Mouse (Mus musculus): ENCODE measurements around the gene Kcnab2. TPM values are rescaled to one million over a fixed set of nuclear protein-coding genes. Genes with fewer than 3 reads are reported as not detected.

Gene Kcnab2
- polyA plus RNA-seq, 1 experiment from 2014 or later, result 3.8 TPM

GRCm38 (mm10) chr4:152446178-152446577, 31.5 kb downstream of the Kcnab2 start:
- no peaks in the 10 kb centered on the region for H3K36me3 ChIP-seq (ENCODE audit: control insufficient read depth, insufficient read depth, low read length)
- ATAC-seq (replicated peaks; ENCODE audit: low FRiP score, low TSS enrichment, low read depth) (no peak), DNase-seq (ENCODE audit: low spot score) (no peak)
- no peak overlapping the region for H3K27ac ChIP-seq (ENCODE audit: low read depth)
- H3K9ac ChIP-seq (ENCODE audit: low read length), result no peak overlapping the region
- no peaks in the 10 kb centered on the region for H3K9me3 ChIP-seq (ENCODE audit: control insufficient read depth, low read length)
- H3K4me2 ChIP-seq (ENCODE audit: low read length), result no peak overlapping the region
- no peaks in the 10 kb centered on the region for H3K27me3 ChIP-seq (replicated peaks; ENCODE audit: control insufficient read depth, insufficient read depth, low read length)
- no peak overlapping the region for H3K4me3 ChIP-seq (ENCODE audit: low read depth, low read length)
- 81% methylated on average over 10 of the region's 10 CpGs for WGBS
- H3K4me1 ChIP-seq (replicated peaks; ENCODE audit: control insufficient read depth, insufficient read depth, low read length), result no peaks in the 10 kb centered on the region

DNA sequence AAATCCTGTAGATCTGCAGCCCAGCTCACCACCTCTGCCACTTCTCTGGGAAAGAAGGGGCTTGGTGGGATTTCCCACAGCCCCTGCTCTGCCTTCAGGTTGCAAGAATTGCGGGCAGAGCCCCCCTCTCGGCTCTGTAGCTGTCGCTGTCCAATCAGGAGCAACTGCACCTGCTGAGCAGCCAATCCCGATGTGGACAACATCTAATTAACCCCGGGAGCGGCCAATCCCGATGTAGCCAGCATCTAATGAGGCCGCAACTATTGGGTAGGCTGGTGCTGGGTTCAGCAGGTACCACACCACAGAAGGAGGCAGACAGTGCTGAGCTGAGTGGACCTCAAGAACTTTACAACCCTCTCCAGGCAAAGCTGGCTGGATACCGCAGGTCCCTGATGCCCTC, 36.1 kb downstream of the Kcnab2 start:
- WGBS, result 36% methylated on average over 9 of the region's 9 CpGs
- H3K9ac ChIP-seq (ENCODE audit: low read length), result no peak overlapping the region
- no peak for DNase-seq (ENCODE audit: low spot score)

GRCm38 (mm10) chr4:152440882-152441281, 36.8 kb downstream of the Kcnab2 start:
- Histone ChIP-seq H3K9me3 (ENCODE audit: control insufficient read depth, low read length) (no peaks in the 10 kb centered on the region), H3K4me1 (replicated peaks; ENCODE audit: control insufficient read depth, insufficient read depth, low read length) (no peaks in the 10 kb centered on the region), H3K9ac (ENCODE audit: low read length) (no peak overlapping the region), H3K36me3 (ENCODE audit: control insufficient read depth, insufficient read depth, low read length) (no peaks in the 10 kb centered on the region), H3K4me3 (ENCODE audit: low read depth, low read length) (no peak overlapping the region), H3K27ac (ENCODE audit: low read depth) (no peak overlapping the region), H3K4me2 (ENCODE audit: low read length) (no peak overlapping the region), H3K27me3 (replicated peaks; ENCODE audit: control insufficient read depth, insufficient read depth, low read length) (no peaks in the 10 kb centered on the region)
- WGBS, result 63% methylated on average over 9 of the region's 9 CpGs
- DNase-seq (ENCODE audit: low spot score) (no peak), ATAC-seq (replicated peaks; ENCODE audit: low FRiP score, low TSS enrichment, low read depth) (no peak)

More for the DNA sequence above, 36.1 kb downstream of the Kcnab2 start:
- Histone ChIP-seq H3K27me3 (replicated peaks; ENCODE audit: control insufficient read depth, insufficient read depth, low read length) (no peaks in the 10 kb centered on the region), H3K4me3 (ENCODE audit: low read depth, low read length) (no peak overlapping the region), H3K36me3 (ENCODE audit: control insufficient read depth, insufficient read depth, low read length) (no peaks in the 10 kb centered on the region), H3K9me3 (ENCODE audit: control insufficient read depth, low read length) (no peaks in the 10 kb centered on the region), H3K4me1 (replicated peaks; ENCODE audit: control insufficient read depth, insufficient read depth, low read length) (no peaks in the 10 kb centered on the region), H3K4me2 (ENCODE audit: low read length) (no peak overlapping the region), H3K27ac (ENCODE audit: low read depth) (no peak overlapping the region)
- ATAC-seq (replicated peaks; ENCODE audit: low FRiP score, low TSS enrichment, low read depth), result no peak

DNA sequence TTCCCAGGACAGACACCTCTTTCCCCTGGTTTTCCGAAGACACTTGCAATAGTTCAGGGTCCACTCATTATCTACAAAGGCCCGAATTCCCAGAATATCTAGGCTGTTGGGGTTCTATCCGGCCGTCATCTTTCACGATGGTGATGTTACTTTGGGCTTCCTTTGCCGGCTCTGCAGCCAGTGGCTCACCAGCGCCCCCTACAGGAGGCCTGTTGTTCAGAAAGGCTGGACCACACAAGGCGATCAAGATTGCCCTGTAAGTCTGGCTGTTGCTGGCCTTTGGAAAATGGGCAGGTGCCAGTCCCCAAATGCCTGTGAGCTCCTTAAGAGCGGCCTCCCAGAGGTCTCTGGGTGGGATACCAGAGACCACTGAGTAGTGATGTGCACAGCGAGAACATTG, 42.4 kb downstream of the Kcnab2 start:
- peak overlapping the region; percentile 20; the same call in 1 of the 2 replicates for H3K4me2 ChIP-seq (ENCODE audit: low read length)
- H3K4me3 ChIP-seq (ENCODE audit: low read depth, low read length), result 0 out of 2 replicates have a peak overlapping the region, but pooled peaks have one; percentile 12
- H3K4me1 ChIP-seq (replicated peaks; ENCODE audit: control insufficient read depth, insufficient read depth, low read length), result no peaks in the 10 kb centered on the region
- no peak overlapping the region for H3K27ac ChIP-seq (ENCODE audit: low read depth)
- no peak overlapping the region for H3K9ac ChIP-seq (ENCODE audit: low read length)
- DNase-seq (ENCODE audit: low spot score) (peak; percentile 90), ATAC-seq (replicated peaks; ENCODE audit: low FRiP score, low TSS enrichment, low read depth) (peak; percentile 63; the same call in 1 of the 2 replicates)
- no peaks in the 10 kb centered on the region for H3K36me3 ChIP-seq (ENCODE audit: control insufficient read depth, insufficient read depth, low read length)
- no peaks in the 10 kb centered on the region for H3K9me3 ChIP-seq (ENCODE audit: control insufficient read depth, low read length)
- WGBS, result 10% methylated on average over 10 of the region's 10 CpGs
- H3K27me3 ChIP-seq (replicated peaks; ENCODE audit: control insufficient read depth, insufficient read depth, low read length), result no peaks in the 10 kb centered on the region

GRCm38 (mm10) chr4:152434836-152435235, 42.8 kb downstream of the Kcnab2 start:
- Histone ChIP-seq H3K9ac (ENCODE audit: low read length) (no peak overlapping the region), H3K9me3 (ENCODE audit: control insufficient read depth, low read length) (no peaks in the 10 kb centered on the region), H3K4me1 (replicated peaks; ENCODE audit: control insufficient read depth, insufficient read depth, low read length) (no peaks in the 10 kb centered on the region), H3K27ac (ENCODE audit: low read depth) (no peak overlapping the region), H3K4me3 (ENCODE audit: low read depth, low read length) (0 out of 2 replicates have a peak overlapping the region, but pooled peaks have one; percentile 12), H3K4me2 (ENCODE audit: low read length) (peak overlapping the region; percentile 20; the same call in 1 of the 2 replicates), H3K36me3 (ENCODE audit: control insufficient read depth, insufficient read depth, low read length) (no peaks in the 10 kb centered on the region), H3K27me3 (replicated peaks; ENCODE audit: control insufficient read depth, insufficient read depth, low read length) (no peaks in the 10 kb centered on the region)
- 2% methylated on average over 9 of the region's 9 CpGs for WGBS
- ATAC-seq (replicated peaks; ENCODE audit: low FRiP score, low TSS enrichment, low read depth) (peak; percentile 84), DNase-seq (ENCODE audit: low spot score) (peak; percentile 95)

- no peaks in the 10 kb centered on the region for H3K4me1 ChIP-seq (replicated peaks; ENCODE audit: control insufficient read depth, insufficient read depth, low read length)
- no peaks in the 10 kb centered on the region for H3K36me3 ChIP-seq (ENCODE audit: control insufficient read depth, insufficient read depth, low read length)
- DNase-seq (ENCODE audit: low spot score) (no peak), ATAC-seq (replicated peaks; ENCODE audit: low FRiP score, low TSS enrichment, low read depth) (no peak)
- no peak overlapping the region for H3K4me3 ChIP-seq (ENCODE audit: low read depth, low read length)
- no peaks in the 10 kb centered on the region for H3K27me3 ChIP-seq (replicated peaks; ENCODE audit: control insufficient read depth, insufficient read depth, low read length)
- H3K9me3 ChIP-seq (ENCODE audit: control insufficient read depth, low read length), result no peaks in the 10 kb centered on the region
- no peak overlapping the region for H3K9ac ChIP-seq (ENCODE audit: low read length)
- no peak overlapping the region for H3K27ac ChIP-seq (ENCODE audit: low read depth)
- WGBS, result 56% methylated on average over 5 of the region's 5 CpGs
- no peak overlapping the region for H3K4me2 ChIP-seq (ENCODE audit: low read length)
Observed at GRCm38 (mm10) chr4:152432308-152432707, 45.4 kb downstream of the Kcnab2 start.

DNA sequence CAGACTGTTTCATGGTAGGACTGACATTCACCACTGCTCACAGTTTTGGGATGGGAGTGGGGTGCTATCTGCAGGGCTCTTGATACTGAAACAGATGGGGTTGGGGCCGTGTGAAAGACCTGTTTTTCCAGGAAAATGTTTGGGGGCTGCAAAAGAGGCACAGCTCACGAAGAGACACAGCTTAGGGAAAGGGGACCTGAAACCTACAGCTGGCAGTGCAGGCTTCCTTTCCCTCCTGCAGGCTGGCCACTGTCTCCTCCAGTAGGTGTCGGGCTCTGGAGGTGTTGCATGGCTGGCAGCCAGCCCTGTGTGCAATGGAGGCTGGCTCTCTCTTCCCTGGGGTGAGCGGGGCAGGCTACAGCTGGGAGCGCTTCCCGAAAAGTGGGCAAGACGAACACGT, 49.4 kb downstream of the Kcnab2 start:
- Histone ChIP-seq H3K27ac (ENCODE audit: low read depth) (no peak overlapping the region), H3K4me1 (replicated peaks; ENCODE audit: control insufficient read depth, insufficient read depth, low read length) (no peaks in the 10 kb centered on the region), H3K27me3 (replicated peaks; ENCODE audit: control insufficient read depth, insufficient read depth, low read length) (no peaks in the 10 kb centered on the region), H3K9me3 (ENCODE audit: control insufficient read depth, low read length) (no peaks in the 10 kb centered on the region), H3K9ac (ENCODE audit: low read length) (no peak overlapping the region), H3K4me2 (ENCODE audit: low read length) (no peak overlapping the region), H3K4me3 (ENCODE audit: low read depth, low read length) (no peak overlapping the region), H3K36me3 (ENCODE audit: control insufficient read depth, insufficient read depth, low read length) (no peaks in the 10 kb centered on the region)
- DNase-seq (ENCODE audit: low spot score), result no peak
- whole genome bisulfite sequencing, result 61% methylated on average over 8 of the region's 8 CpGs
- no peak for ATAC-seq (replicated peaks; ENCODE audit: low FRiP score, low TSS enrichment, low read depth)

DNA sequence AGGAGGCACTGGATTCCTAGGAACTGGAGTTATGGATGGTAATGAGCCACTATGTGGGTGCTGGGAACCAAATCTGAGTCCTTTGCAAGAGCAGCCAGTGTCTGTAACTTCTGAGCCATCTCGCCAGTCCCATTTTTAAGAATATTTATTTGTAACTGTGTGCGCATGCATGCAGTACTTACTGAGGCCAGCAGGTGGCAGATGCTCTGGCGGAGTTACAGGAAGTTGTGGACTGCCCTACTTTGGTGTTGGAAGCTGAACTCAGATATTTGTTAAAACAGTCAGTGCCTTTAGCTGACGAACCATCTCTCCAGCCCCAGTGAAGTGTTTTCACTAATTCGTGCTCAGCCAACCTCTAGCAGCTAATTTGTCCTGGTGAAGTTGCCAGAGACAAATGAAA, 52.7 kb downstream of the Kcnab2 start:
- Histone ChIP-seq H3K36me3 (ENCODE audit: control insufficient read depth, insufficient read depth, low read length) (no peaks in the 10 kb centered on the region), H3K27me3 (replicated peaks; ENCODE audit: control insufficient read depth, insufficient read depth, low read length) (no peaks in the 10 kb centered on the region), H3K4me1 (replicated peaks; ENCODE audit: control insufficient read depth, insufficient read depth, low read length) (no peaks in the 10 kb centered on the region), H3K4me2 (ENCODE audit: low read length) (no peak overlapping the region), H3K27ac (ENCODE audit: low read depth) (no peak overlapping the region), H3K4me3 (ENCODE audit: low read depth, low read length) (no peak overlapping the region), H3K9ac (ENCODE audit: low read length) (no peak overlapping the region), H3K9me3 (ENCODE audit: control insufficient read depth, low read length) (no peaks in the 10 kb centered on the region)
- peak; percentile 61 for DNase-seq (ENCODE audit: low spot score)
- 69% methylated on average over 5 of the region's 5 CpGs for WGBS
- ATAC-seq (replicated peaks; ENCODE audit: low FRiP score, low TSS enrichment, low read depth), result no peak

- no peak for ATAC-seq (replicated peaks; ENCODE audit: low FRiP score, low TSS enrichment, low read depth)
- no peaks in the 10 kb centered on the region for H3K9me3 ChIP-seq (ENCODE audit: control insufficient read depth, low read length)
- H3K4me2 ChIP-seq (ENCODE audit: low read length), result no peak overlapping the region
- H3K27me3 ChIP-seq (replicated peaks; ENCODE audit: control insufficient read depth, insufficient read depth, low read length), result no peaks in the 10 kb centered on the region
- no peaks in the 10 kb centered on the region for H3K36me3 ChIP-seq (ENCODE audit: control insufficient read depth, insufficient read depth, low read length)
- H3K4me1 ChIP-seq (replicated peaks; ENCODE audit: control insufficient read depth, insufficient read depth, low read length), result no peaks in the 10 kb centered on the region
- H3K27ac ChIP-seq (ENCODE audit: low read depth), result no peak overlapping the region
- 30% methylated on average over 4 of the region's 4 CpGs for WGBS
- DNase-seq (ENCODE audit: low spot score), result peak; percentile 83
- H3K4me3 ChIP-seq (ENCODE audit: low read depth, low read length), result no peak overlapping the region
- H3K9ac ChIP-seq (ENCODE audit: low read length), result no peak overlapping the region
Observed at GRCm38 (mm10) chr4:152424341-152424740, 53.3 kb downstream of the Kcnab2 start.

Measured in intestine, embryonic 14.5 days (tissue).